23 mouse cellular contexts compared by ENCODE assay signal in the genomic region with DNA sequence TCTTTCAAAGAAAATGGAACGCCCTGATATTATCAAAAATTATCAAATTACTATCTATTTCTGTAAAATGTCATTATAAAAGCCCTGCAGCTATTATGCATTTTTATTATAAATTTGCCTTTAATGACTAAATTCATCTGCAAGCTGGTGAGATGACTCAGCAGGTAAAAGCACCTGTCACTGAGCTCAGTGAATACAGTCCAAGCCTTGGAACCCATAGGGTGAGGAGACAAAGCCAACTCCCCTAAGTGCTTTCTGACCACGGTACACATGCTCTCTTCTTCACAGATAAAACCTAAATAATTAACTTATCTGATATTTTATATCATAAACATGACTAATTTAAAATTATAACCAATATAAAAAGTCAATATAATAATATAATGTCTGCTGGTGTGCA.
A peak's percentile ranks its signal among the peaks of the same experiment; 100 is the strongest.
DNase-seq lines count a peak whose midpoint lies in the region; ATAC-seq and TF ChIP-seq lines count a peak whose summit lies in the region.
"Had no signal": no experiment of that assay in that cellular context is flagged by ENCODE, and none has a peak within 500 bp of the region (broad histone marks: within the 10 kb centered on the region; RNA-seq: fewer than 3 reads in every experiment).

No protein-coding gene starts in this region.

- DNase-seq in cerebellum, adult 2 months = peak; percentile 31 to 77
- peak; percentile 77 for DNase-seq in brain, adult 2 months (ENCODE audit: low read depth, low spot score)
- peak; percentile 68 for DNase-seq in cerebellum, adult 9-10 months
- DNase-seq in cerebellum, postnatal 36 days = peak; percentile 22 to 41
- DNase-seq in midbrain, postnatal 0 days (ENCODE audit: low spot score) = no peak
- DNase-seq in layer of hippocampus, adult 11-12 months (ENCODE audit: low spot score) = no peak
- DNase-seq: adrenal gland, postnatal 10 days; adrenal gland, postnatal 36 days; forebrain, postnatal 0 days; gastrocnemius, adult 2 months; gastrocnemius, postnatal 14 days; heart, adult 11 months; kidney, adult 18-20 months; kidney, adult 9 months had no signal

- no peak overlapping the region for H3K9ac ChIP-seq in midbrain, postnatal 0 days (replicated peaks; ENCODE audit: low read length, poor library complexity, severe bottlenecking)
- H3K9ac ChIP-seq: forebrain, postnatal 0 days; hindbrain, embryonic 13.5 days had no signal

- WGBS in cerebellum, adult 2 months = 58% methylated on average over 2 of the region's 2 CpGs
- 76% methylated on average over 2 of the region's 2 CpGs for WGBS in midbrain, postnatal 0 days

- TF ChIP-seq POLR2A in cerebellum, adult 2 months (IDR thresholded peaks at IDR 0.05; ENCODE audit: borderline replicate concordance, insufficient read depth, low read length) = no peak

- H3K27me3 ChIP-seq in cerebellum, adult 2 months (ENCODE audit: control insufficient read depth, insufficient read depth, low read length) = no peaks in the 10 kb centered on the region
- no peaks in the 10 kb centered on the region for H3K27me3 ChIP-seq in midbrain, postnatal 0 days (ENCODE audit: insufficient read depth, low read length)
- H3K27me3 ChIP-seq: hindbrain, embryonic 13.5 days; Patski had no signal

- ATAC-seq in cerebellum, adult (ENCODE audit: insufficient number of reproducible peaks, low FRiP score, low TSS enrichment) = no peak
- ATAC-seq in midbrain, postnatal 0 days (ENCODE audit: low FRiP score) = no peak
- ATAC-seq: CD4-positive, CD25-positive, alpha-beta regulatory T cell, adult 4 months; forebrain, embryonic 14.5 days; forebrain, postnatal 0 days; hindbrain, embryonic 16.5 days; inflammation-experienced regulatory T-cells, adult 6 months; intestine, embryonic 16.5 days; Patski had no signal

- peaks cover 5% of the 10 kb centered on the region; the same call in 1 of the 2 replicates for H3K4me1 ChIP-seq in cerebellum, adult 2 months (ENCODE audit: control insufficient read depth, insufficient read depth, low read length)
- H3K4me1 ChIP-seq in midbrain, postnatal 0 days (ENCODE audit: insufficient read depth, low read length) = no peaks in the 10 kb centered on the region
- H3K4me1 ChIP-seq: hindbrain, embryonic 13.5 days had no signal

- no peak for TF ChIP-seq CTCF in cerebellum, adult 2 months (IDR thresholded peaks at IDR 0.05; ENCODE audit: borderline replicate concordance, insufficient read depth, low read depth, low read length)
- no peak for TF ChIP-seq CTCF in midbrain, postnatal 0 days (IDR thresholded peaks at IDR 0.05)

- H3K36me3 ChIP-seq in midbrain, postnatal 0 days (ENCODE audit: insufficient read depth, low read length) = peaks cover 27% of the 10 kb centered on the region

- no peak overlapping the region for H3K27ac ChIP-seq in cerebellum, adult 2 months (ENCODE audit: insufficient read depth, low read length)
- no peak overlapping the region for H3K27ac ChIP-seq in midbrain, postnatal 0 days (ENCODE audit: low read depth, low read length)
- H3K27ac ChIP-seq: gastrocnemius, adult 2 months; hindbrain, embryonic 13.5 days had no signal

- no peaks in the 10 kb centered on the region for H3K9me3 ChIP-seq in midbrain, postnatal 0 days (ENCODE audit: low read length)
- H3K9me3 ChIP-seq: hindbrain, embryonic 13.5 days had no signal

- H3K4me2 ChIP-seq in midbrain, postnatal 0 days (ENCODE audit: low read depth, low read length, poor library complexity, severe bottlenecking) = no peak overlapping the region
- H3K4me2 ChIP-seq: heart, embryonic 11.5 days; hindbrain, embryonic 13.5 days had no signal

- no peak overlapping the region for H3K4me3 ChIP-seq in cerebellum, adult 2 months (replicated peaks; ENCODE audit: insufficient read depth, low read depth, low read length)
- no peak overlapping the region for H3K4me3 ChIP-seq in midbrain, postnatal 0 days (ENCODE audit: low read depth, low read length)
- H3K4me3 ChIP-seq: gastrocnemius, adult 2 months; hindbrain, embryonic 13.5 days had no signal

Comparison
In these comparisons a context has a peak if more than half of its experiments do, and no peak if none do; other contexts are left out.
1. DNase-seq: peak in cerebellum, adult 2 months (2 of 2), brain, adult 2 months (single experiment), cerebellum, adult 9-10 months (single experiment) and cerebellum, postnatal 36 days (2 of 2); none in midbrain, postnatal 0 days (single experiment) and layer of hippocampus, adult 11-12 months (single experiment).